Mouse (Mus musculus) heart, embryonic 10.5 days (tissue): ENCODE data around the gene Irgc1. TPM values are rescaled to one million over a fixed set of nuclear protein-coding genes. Genes with fewer than 3 reads are reported as not detected.

ENCODE experiments used
- DNase-seq: peaks from one replicate; pipeline ENCODE4 v3.0.0-alpha.2; 2017; ENCODE audit warnings: low spot score
- H3K27ac ChIP-seq: fragments of 300-500 bp; sonication (generic); 2 replicates; pipeline ENCODE4 v1.5.1; 2016; ENCODE audit warnings: mild to moderate bottlenecking
- H3K27me3 ChIP-seq: fragments of 300-500 bp; sonication (generic); 2 replicates; pipeline ENCODE4 v1.6.1; 2016; ENCODE audit warnings: mild to moderate bottlenecking; ENCODE audit not compliant: poor library complexity, insufficient read depth, severe bottlenecking
- H3K36me3 ChIP-seq: fragments of 300-500 bp; sonication (generic); 2 replicates; pipeline ENCODE4 v1.6.1; 2016; ENCODE audit warnings: mild to moderate bottlenecking, moderate library complexity
- H3K4me1 ChIP-seq: fragments of 300-500 bp; sonication (generic); 2 replicates; pipeline ENCODE4 v1.6.1; 2016; ENCODE audit warnings: mild to moderate bottlenecking
- H3K4me3 ChIP-seq: fragments of 300-500 bp; sonication (generic); 2 replicates; pipeline ENCODE4 v1.5.1; 2016; ENCODE audit warnings: mild to moderate bottlenecking, moderate library complexity
- H3K9me3 ChIP-seq: fragments of 300-500 bp; sonication (generic); 2 replicates; pipeline ENCODE4 v1.6.1; 2016; ENCODE audit warnings: mild to moderate bottlenecking, moderate library complexity
- WGBS: fragments of 180-500 bp; shearing (Covaris S2); methylation state at CpG from one replicate; pipeline ENCODE4 v1.1.7; 2016; 5-methylcytosine and 5-hydroxymethylcytosine counted together
- polyA plus RNA-seq: library from polyadenylated mRNA; unstranded; fragments of >200 nt; fragmentation: Nextera tagmentation; extraction: Ambion mirVana; gene quantifications from 2 replicates; pipeline ENCODE4 v1.2.1, GENCODE M21; 2016

Gene Irgc1
- polyA plus RNA-seq, 1 experiment from 2014 or later, result not detected

GRCm38 (mm10) chr7:24445266-24445926, 6.7 kb downstream of the Irgc1 start:
- Histone ChIP-seq H3K9me3 (no peaks in the 10 kb centered on the region), H3K36me3 (no peaks in the 10 kb centered on the region), H3K27me3 (no peaks in the 10 kb centered on the region), H3K4me1 (0 out of 2 replicates have a peak, but pooled peaks cover under 1% of the 10 kb centered on the region), H3K4me3 (no peak overlapping the region), H3K27ac (no peak overlapping the region)
- no peak for DNase-seq
- 89% methylated on average over 9 of the region's 9 CpGs for WGBS

GRCm38 (mm10) chr7:24442313-24442712, 9.8 kb downstream of the Irgc1 start:
- no peak overlapping the region for H3K4me3 ChIP-seq
- no peaks in the 10 kb centered on the region for H3K27me3 ChIP-seq
- DNase-seq, result no peak
- H3K9me3 ChIP-seq, result no peaks in the 10 kb centered on the region
- no peak overlapping the region for H3K27ac ChIP-seq
- no peaks in the 10 kb centered on the region for H3K36me3 ChIP-seq
- peaks cover 8% of the 10 kb centered on the region for H3K4me1 ChIP-seq
- 66% methylated on average over 8 of the region's 8 CpGs for WGBS

- 10% methylated on average over 1 of the region's 1 CpGs for WGBS
- Histone ChIP-seq H3K27ac (no peak overlapping the region), H3K4me3 (no peak overlapping the region), H3K9me3 (no peaks in the 10 kb centered on the region), H3K27me3 (no peaks in the 10 kb centered on the region), H3K4me1 (peaks cover 8% of the 10 kb centered on the region), H3K36me3 (no peaks in the 10 kb centered on the region)
- no peak for DNase-seq
Measured at GRCm38 (mm10) chr7:24441785-24442184, 10.3 kb downstream of the Irgc1 start.

DNA sequence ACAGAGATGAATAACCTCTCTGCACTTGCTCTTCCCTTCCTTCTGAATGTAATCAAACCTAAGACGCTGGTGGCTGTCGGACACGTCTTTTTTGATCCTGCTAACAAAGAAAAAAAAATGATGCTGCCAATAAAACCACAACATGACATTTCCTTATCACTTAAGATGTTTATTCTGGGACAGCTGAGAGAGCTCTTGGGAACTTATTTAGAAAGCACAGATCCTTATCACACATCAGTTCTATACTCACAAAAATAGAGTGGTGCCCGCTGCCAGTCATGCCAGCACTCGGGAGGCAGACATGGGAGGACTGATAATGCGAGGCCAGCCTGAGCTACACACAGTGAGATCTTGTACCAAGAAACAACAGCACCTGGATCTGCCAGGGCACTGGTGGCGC, 12.2 kb downstream of the Irgc1 start:
- Histone ChIP-seq H3K36me3 (no peaks in the 10 kb centered on the region), H3K9me3 (no peaks in the 10 kb centered on the region), H3K27ac (no peak overlapping the region), H3K4me1 (peaks cover 14% of the 10 kb centered on the region), H3K27me3 (0 out of 2 replicates have a peak, but pooled peaks cover 4% of the 10 kb centered on the region), H3K4me3 (no peak overlapping the region)
- DNase-seq, result no peak
- 64% methylated on average over 5 of the region's 7 CpGs for WGBS

GRCm38 (mm10) chr7:24439191-24439590, 12.9 kb downstream of the Irgc1 start:
- WGBS, result 78% methylated on average over 6 of the region's 6 CpGs

DNA sequence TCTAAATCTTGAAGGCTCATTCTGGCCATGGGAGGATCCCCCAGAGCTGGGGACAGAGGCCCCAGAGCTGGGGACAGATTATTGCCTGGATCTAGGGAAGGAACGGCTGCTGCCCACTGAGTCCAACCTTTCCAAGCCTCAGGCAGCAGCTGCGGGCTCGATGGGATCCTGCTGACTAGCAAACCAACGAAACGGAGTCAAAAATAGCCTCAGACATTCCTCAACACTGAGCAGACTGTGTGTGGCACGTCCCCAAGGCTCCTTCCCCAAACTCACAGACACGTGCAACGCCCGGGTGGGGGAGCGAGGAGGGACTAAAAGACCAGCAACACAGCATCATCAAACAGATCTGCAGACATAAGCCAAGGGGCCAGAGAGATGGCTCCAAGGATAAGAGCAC, 14.1 kb downstream of the Irgc1 start:
- 39% methylated on average over 10 of the region's 10 CpGs for WGBS
- no peak for DNase-seq

More at GRCm38 (mm10) chr7:24439191-24439590, 12.9 kb downstream of the Irgc1 start:
- Histone ChIP-seq H3K27me3 (peaks cover 7% of the 10 kb centered on the region), H3K27ac (no peak overlapping the region), H3K9me3 (no peaks in the 10 kb centered on the region), H3K4me3 (no peak overlapping the region), H3K4me1 (peaks cover 14% of the 10 kb centered on the region), H3K36me3 (no peaks in the 10 kb centered on the region)
- no peak for DNase-seq

DNA sequence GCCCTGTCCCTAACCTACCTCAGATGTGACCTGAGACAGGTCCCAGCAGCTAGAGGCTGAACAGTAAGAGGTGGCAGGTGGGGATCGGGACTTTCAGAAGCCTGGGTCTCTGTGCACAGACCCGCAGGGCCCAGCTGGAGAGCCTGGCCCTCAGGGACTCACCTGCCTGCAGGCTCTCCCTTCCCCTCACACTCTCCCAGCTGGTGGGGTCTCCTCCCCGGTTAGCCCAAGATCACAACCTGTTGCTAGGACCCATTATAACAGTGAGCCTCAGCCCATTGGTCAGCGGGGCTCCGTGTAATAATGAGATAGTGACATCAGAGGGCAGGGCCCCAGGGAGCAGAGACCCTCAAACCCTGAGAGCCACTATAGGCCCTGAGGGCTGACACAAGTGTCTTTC, 16.8 kb downstream of the Irgc1 start:
- Histone ChIP-seq H3K36me3 (no peaks in the 10 kb centered on the region), H3K4me3 (no peak overlapping the region), H3K4me1 (peaks cover 28% of the 10 kb centered on the region), H3K27ac (no peak overlapping the region), H3K9me3 (peaks cover 4% of the 10 kb centered on the region; the same call in 1 of the 2 replicates), H3K27me3 (peaks cover 41% of the 10 kb centered on the region)
- DNase-seq, result no peak
- 76% methylated on average over 5 of the region's 5 CpGs for WGBS

More for the DNA sequence above, 14.1 kb downstream of the Irgc1 start:
- Histone ChIP-seq H3K4me1 (peaks cover 15% of the 10 kb centered on the region), H3K9me3 (no peaks in the 10 kb centered on the region), H3K27ac (peak overlapping the region; percentile 38; the same call in 1 of the 2 replicates), H3K4me3 (no peak overlapping the region), H3K27me3 (peaks cover 19% of the 10 kb centered on the region), H3K36me3 (no peaks in the 10 kb centered on the region)

- 38% methylated on average over 11 of the region's 11 CpGs for WGBS
- Histone ChIP-seq H3K4me1 (peaks cover 20% of the 10 kb centered on the region), H3K4me3 (peak overlapping the region; percentile 26; the same call in 1 of the 2 replicates), H3K36me3 (no peaks in the 10 kb centered on the region), H3K27me3 (peaks cover 41% of the 10 kb centered on the region), H3K9me3 (peaks cover 4% of the 10 kb centered on the region; the same call in 1 of the 2 replicates), H3K27ac (no peak overlapping the region)
- DNase-seq, result no peak
Measured at GRCm38 (mm10) chr7:24431713-24432112, 20.4 kb downstream of the Irgc1 start.

DNA sequence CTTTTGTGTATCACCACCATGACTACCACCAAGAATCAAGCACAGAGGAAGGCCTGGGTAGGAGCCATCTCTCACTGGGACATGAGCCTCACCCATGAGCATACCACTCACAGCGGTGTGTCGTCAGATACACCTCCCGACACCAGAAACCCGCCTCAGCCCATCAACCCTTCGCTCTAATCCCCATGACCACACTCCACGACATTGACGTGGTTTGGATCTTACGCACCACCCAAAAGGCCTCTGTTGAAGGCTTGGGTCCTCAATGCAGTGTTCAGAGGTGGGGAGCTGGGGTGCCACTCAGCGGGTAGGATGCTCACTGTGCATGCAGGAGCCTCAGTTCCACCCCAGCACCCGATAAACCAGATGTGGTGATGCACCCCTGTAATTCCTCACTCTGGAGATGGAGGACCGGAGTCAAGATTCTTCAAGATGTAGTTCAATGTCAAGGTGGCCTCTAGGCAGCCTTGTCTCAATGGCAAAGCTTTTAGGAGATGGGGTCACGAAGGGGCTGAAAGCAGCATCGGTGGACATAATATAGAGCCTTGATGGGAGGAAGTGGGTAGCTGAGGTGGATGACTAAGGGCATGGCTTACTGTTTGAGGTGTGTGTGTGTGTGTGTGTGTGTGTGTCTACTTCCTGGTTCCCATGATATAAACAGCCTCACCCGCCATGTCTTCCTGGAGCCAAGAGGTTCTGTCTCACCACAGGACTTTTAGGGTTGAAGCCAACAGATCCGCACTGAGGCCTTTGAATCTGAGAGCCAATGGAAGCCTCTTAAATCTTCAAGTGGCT, 21.3 kb downstream of the Irgc1 start:
- Histone ChIP-seq H3K9me3 (peaks cover 4% of the 10 kb centered on the region; the same call in 1 of the 2 replicates), H3K27me3 (peaks cover 41% of the 10 kb centered on the region), H3K4me3 (no peak overlapping the region), H3K36me3 (no peaks in the 10 kb centered on the region), H3K27ac (no peak overlapping the region), H3K4me1 (peaks cover 20% of the 10 kb centered on the region)
- 90% methylated on average over 15 of the region's 15 CpGs for WGBS
- DNase-seq, result no peak

- H3K36me3 ChIP-seq, result no peaks in the 10 kb centered on the region
- no peak overlapping the region for H3K4me3 ChIP-seq
- H3K4me1 ChIP-seq, result peaks cover 19% of the 10 kb centered on the region
- WGBS, result 69% methylated on average over 16 of the region's 16 CpGs
- DNase-seq, result no peak
- H3K27ac ChIP-seq, result 0 out of 2 replicates have a peak overlapping the region, but pooled peaks have one; percentile 19
- peaks cover 4% of the 10 kb centered on the region; the same call in 1 of the 2 replicates for H3K9me3 ChIP-seq
- H3K27me3 ChIP-seq, result peaks cover 38% of the 10 kb centered on the region
Measured at GRCm38 (mm10) chr7:24429413-24430112, 22.5 kb downstream of the Irgc1 start.

DNA sequence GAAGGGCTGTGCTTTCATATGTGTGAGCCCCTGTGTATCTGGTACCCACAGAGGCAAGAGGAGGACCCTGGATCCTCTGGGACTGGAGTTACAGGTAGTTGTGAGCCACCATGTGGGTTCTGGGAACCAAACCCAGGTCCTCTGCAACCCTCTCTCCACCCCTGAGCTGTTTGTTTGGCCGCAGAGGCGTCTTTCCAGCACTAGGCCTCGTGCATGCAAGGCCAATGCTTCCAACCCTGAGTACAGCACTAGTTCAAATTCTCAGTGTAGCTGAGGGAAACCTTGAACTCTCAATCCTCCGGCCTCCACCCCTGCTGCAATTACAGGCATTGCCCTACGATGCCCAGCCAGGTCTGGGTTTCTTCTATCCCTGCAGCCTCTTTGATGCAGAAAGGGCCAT, 23.4 kb downstream of the Irgc1 start:
- Histone ChIP-seq H3K27ac (no peak overlapping the region), H3K27me3 (peaks cover 29% of the 10 kb centered on the region), H3K4me3 (no peak overlapping the region), H3K4me1 (peaks cover 25% of the 10 kb centered on the region), H3K36me3 (no peaks in the 10 kb centered on the region), H3K9me3 (peaks cover 4% of the 10 kb centered on the region; the same call in 1 of the 2 replicates)
- WGBS, result 78% methylated on average over 5 of the region's 5 CpGs
- DNase-seq, result no peak

DNA sequence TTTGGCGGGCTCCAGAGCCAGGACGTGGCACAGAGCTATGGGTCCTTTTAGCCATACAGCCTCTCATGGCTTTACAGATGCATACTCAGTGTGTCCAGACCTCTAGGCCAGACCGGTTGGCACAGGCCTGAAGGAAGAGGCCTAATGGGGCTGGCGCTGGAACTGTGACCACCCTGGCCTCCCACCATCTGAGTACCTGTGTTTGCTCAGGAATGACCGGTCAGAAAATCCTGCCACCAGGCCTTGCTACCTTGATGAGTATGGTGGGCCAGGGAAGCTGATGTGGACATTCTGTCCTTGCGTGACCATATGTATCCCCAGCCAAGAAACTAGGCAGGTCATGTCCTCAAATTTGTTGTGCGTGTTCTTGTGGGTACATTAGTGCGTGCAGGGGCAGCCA, 24.9 kb downstream of the Irgc1 start:
- H3K4me3 ChIP-seq, result no peak overlapping the region
- H3K9me3 ChIP-seq, result peaks cover 1% of the 10 kb centered on the region; the same call in 1 of the 2 replicates
- peaks cover 9% of the 10 kb centered on the region for H3K36me3 ChIP-seq
- peaks cover 14% of the 10 kb centered on the region for H3K27me3 ChIP-seq
- H3K27ac ChIP-seq, result no peak overlapping the region
- no peak for DNase-seq
- 88% methylated on average over 8 of the region's 8 CpGs for WGBS
- H3K4me1 ChIP-seq, result peaks cover 28% of the 10 kb centered on the region
